8 mouse cellular contexts compared by ENCODE assay signal in the genomic region with DNA sequence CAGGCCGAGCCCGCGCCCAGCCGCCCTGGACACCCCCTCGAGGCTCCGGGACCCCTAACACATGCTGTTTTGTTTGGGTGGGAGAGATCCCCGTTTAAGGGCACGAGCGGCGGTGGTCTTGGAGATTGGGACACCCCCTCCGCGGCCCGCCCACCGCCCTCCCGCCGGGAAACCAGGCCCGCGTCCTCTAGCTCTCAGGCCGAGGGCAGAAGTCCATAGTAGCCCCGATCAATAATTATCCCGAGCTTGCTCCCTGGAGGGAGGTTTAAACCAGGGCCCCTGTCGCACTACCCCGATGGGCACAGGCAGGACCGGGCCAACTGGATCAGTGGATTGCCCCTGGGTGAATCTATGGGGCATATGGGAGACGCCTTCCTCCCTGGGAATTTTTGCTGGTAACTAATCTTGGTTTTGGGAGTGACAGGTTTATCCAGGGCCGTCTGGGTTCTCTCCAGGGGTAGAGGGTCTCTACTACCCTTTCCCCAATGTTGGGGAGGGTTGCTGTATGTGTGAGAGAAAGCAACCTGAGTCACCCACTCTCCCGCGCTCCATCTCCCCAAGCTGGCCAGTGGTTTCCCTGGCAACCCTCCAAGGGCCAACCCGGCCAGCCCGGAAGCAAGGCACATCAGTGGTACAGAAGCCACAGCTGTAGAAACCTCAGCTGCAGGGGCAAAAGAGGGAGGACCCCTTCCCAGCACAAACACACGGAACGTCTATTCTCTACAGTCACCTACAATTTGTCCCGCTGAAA. TPM values are rescaled to one million over a fixed set of nuclear protein-coding genes. Genes with fewer than 3 reads are reported as not detected.
DNase-seq lines count a peak whose midpoint lies in the region; ATAC-seq lines count a peak whose summit lies in the region.

No protein-coding gene starts in this region.

- H3K9ac ChIP-seq in forebrain, embryonic 14.5 days (ENCODE audit: low read length), result peak overlapping the region; percentile 87
- H3K9ac ChIP-seq in hindbrain, embryonic 11.5 days (ENCODE audit: low read depth, low read length), result peak overlapping the region; percentile 95
- peak overlapping the region; percentile 91 for H3K9ac ChIP-seq in midbrain, embryonic 13.5 days (replicated peaks)
- peak overlapping the region; percentile 97 for H3K9ac ChIP-seq in stomach, embryonic 15.5 days

- DNase-seq in frontal cortex, postnatal 36 days (ENCODE audit: low spot score in 2 of 2), result peak; percentile 18 to 35
- no peak for DNase-seq in frontal cortex, postnatal 14 days (ENCODE audit: low spot score in 2 of 2)
- peak; percentile 41 for DNase-seq in forebrain, embryonic 14.5 days (ENCODE audit: low spot score)
- DNase-seq in hindbrain, embryonic 11.5 days (ENCODE audit: low spot score), result peak; percentile 70
- peak; percentile 73 for DNase-seq in limb, embryonic 10.5 days (ENCODE audit: low spot score)

- peak; percentile 38 for ATAC-seq in forebrain, embryonic 14.5 days
- ATAC-seq in hindbrain, embryonic 11.5 days (ENCODE audit: low FRiP score), result peak; percentile 64
- peak; percentile 75 for ATAC-seq in midbrain, embryonic 13.5 days
- ATAC-seq in stomach, embryonic 15.5 days (ENCODE audit: insufficient read depth, low FRiP score, low read depth), result peak; percentile 33

- WGBS in forebrain, embryonic 14.5 days, result under 1% methylated on average over 33 of the region's 33 CpGs
- WGBS in hindbrain, embryonic 11.5 days, result 2% methylated on average over 24 of the region's 33 CpGs
- WGBS in limb, embryonic 10.5 days, result 2% methylated on average over 33 of the region's 33 CpGs
- under 1% methylated on average over 33 of the region's 33 CpGs for WGBS in midbrain, embryonic 13.5 days
- 2% methylated on average over 33 of the region's 33 CpGs for WGBS in stomach, embryonic 15.5 days

- no peaks in the 10 kb centered on the region for H3K9me3 ChIP-seq in forebrain, embryonic 14.5 days (replicated peaks; ENCODE audit: control insufficient read depth, low read length)
- no peaks in the 10 kb centered on the region for H3K9me3 ChIP-seq in hindbrain, embryonic 11.5 days (ENCODE audit: control insufficient read depth, low read length)
- no peaks in the 10 kb centered on the region for H3K9me3 ChIP-seq in limb, embryonic 10.5 days (replicated peaks)
- no peaks in the 10 kb centered on the region for H3K9me3 ChIP-seq in midbrain, embryonic 13.5 days
- no peaks in the 10 kb centered on the region for H3K9me3 ChIP-seq in stomach, embryonic 15.5 days

- H3K4me1 ChIP-seq in brown adipose tissue, adult 24 weeks (ENCODE audit: control insufficient read depth, insufficient read depth, insufficient read length, low read length), result peaks cover 5% of the 10 kb centered on the region; the same call in 1 of the 2 replicates
- peaks cover 8% of the 10 kb centered on the region; the same call in 1 of the 2 replicates for H3K4me1 ChIP-seq in forebrain, embryonic 14.5 days (ENCODE audit: control insufficient read depth, insufficient read depth, low read length)
- peaks cover 5% of the 10 kb centered on the region; the same call in 1 of the 2 replicates for H3K4me1 ChIP-seq in hindbrain, embryonic 11.5 days (replicated peaks; ENCODE audit: control insufficient read depth, insufficient read depth, low read length)
- H3K4me1 ChIP-seq in limb, embryonic 10.5 days, result peaks cover 28% of the 10 kb centered on the region
- H3K4me1 ChIP-seq in midbrain, embryonic 13.5 days (replicated peaks), result peaks cover 29% of the 10 kb centered on the region
- peaks cover 7% of the 10 kb centered on the region; the same call in 1 of the 2 replicates for H3K4me1 ChIP-seq in stomach, embryonic 15.5 days

- H3K4me3 ChIP-seq in brown adipose tissue, adult 24 weeks (ENCODE audit: insufficient read depth, low read depth, low read length), result peak overlapping the region; percentile 100
- peak overlapping the region; percentile 82 for H3K4me3 ChIP-seq in forebrain, embryonic 14.5 days (ENCODE audit: low read depth, low read length)
- peak overlapping the region; percentile 96 for H3K4me3 ChIP-seq in hindbrain, embryonic 11.5 days (ENCODE audit: low read depth, low read length)
- peak overlapping the region; percentile 83 for H3K4me3 ChIP-seq in limb, embryonic 10.5 days
- peak overlapping the region; percentile 78 for H3K4me3 ChIP-seq in midbrain, embryonic 13.5 days (replicated peaks)
- H3K4me3 ChIP-seq in stomach, embryonic 15.5 days (replicated peaks), result peak overlapping the region; percentile 95

- peak overlapping the region; percentile 88 for H3K4me2 ChIP-seq in forebrain, embryonic 14.5 days (ENCODE audit: low read length)
- peak overlapping the region; percentile 92 for H3K4me2 ChIP-seq in hindbrain, embryonic 11.5 days (replicated peaks; ENCODE audit: low read depth, low read length)
- H3K4me2 ChIP-seq in midbrain, embryonic 13.5 days (replicated peaks), result peak overlapping the region; percentile 76
- H3K4me2 ChIP-seq in stomach, embryonic 15.5 days, result peak overlapping the region; percentile 85

- H3K27ac ChIP-seq in brown adipose tissue, adult 24 weeks (replicated peaks; ENCODE audit: low read depth, low read length), result peak overlapping the region; percentile 88
- peak overlapping the region; percentile 65; the same call in 1 of the 2 replicates for H3K27ac ChIP-seq in forebrain, embryonic 14.5 days (ENCODE audit: low read depth, low read length)
- peak overlapping the region; percentile 60 for H3K27ac ChIP-seq in hindbrain, embryonic 11.5 days (ENCODE audit: low read depth, low read length)
- H3K27ac ChIP-seq in limb, embryonic 10.5 days, result peak overlapping the region; percentile 96
- H3K27ac ChIP-seq in midbrain, embryonic 13.5 days, result peak overlapping the region; percentile 83
- peak overlapping the region; percentile 91 for H3K27ac ChIP-seq in stomach, embryonic 15.5 days

- peaks cover 5% of the 10 kb centered on the region; the same call in 1 of the 2 replicates for H3K27me3 ChIP-seq in forebrain, embryonic 14.5 days (replicated peaks; ENCODE audit: control insufficient read depth, insufficient read depth, low read length)
- H3K27me3 ChIP-seq in hindbrain, embryonic 11.5 days (ENCODE audit: control insufficient read depth, insufficient read depth, low read length), result no peaks in the 10 kb centered on the region; the same call in 1 of the 2 replicates
- H3K27me3 ChIP-seq in limb, embryonic 10.5 days (ENCODE audit: low read depth, poor library complexity, severe bottlenecking), result peaks cover 55% of the 10 kb centered on the region
- peaks cover 29% of the 10 kb centered on the region for H3K27me3 ChIP-seq in midbrain, embryonic 13.5 days
- H3K27me3 ChIP-seq in stomach, embryonic 15.5 days (replicated peaks), result no peaks in the 10 kb centered on the region

- no peaks in the 10 kb centered on the region for H3K36me3 ChIP-seq in forebrain, embryonic 14.5 days (ENCODE audit: control insufficient read depth, insufficient read depth, low read length)
- no peaks in the 10 kb centered on the region for H3K36me3 ChIP-seq in hindbrain, embryonic 11.5 days (ENCODE audit: control insufficient read depth, insufficient read depth, low read length)
- no peaks in the 10 kb centered on the region for H3K36me3 ChIP-seq in limb, embryonic 10.5 days
- H3K36me3 ChIP-seq in midbrain, embryonic 13.5 days, result no peaks in the 10 kb centered on the region
- H3K36me3 ChIP-seq in stomach, embryonic 15.5 days, result no peaks in the 10 kb centered on the region

RNA-seq across cellular contexts. Expression of a gene that starts 0.4 kb away (rescaled TPM):
- 15.1 and 18.4 TPM in 2 replicates for polyA plus RNA-seq in brown adipose tissue, adult 24 weeks (2012; ENCODE audit: insufficient read depth, insufficient read length, missing spikeins)
- polyA plus RNA-seq in forebrain, embryonic 14.5 days (2014; fragmentation: Nextera tagmentation; extraction: Ambion mirVana), result 10.9 and 11.4 TPM in 2 replicates
- polyA plus RNA-seq in hindbrain, embryonic 11.5 days (2014; fragmentation: Nextera tagmentation; extraction: Ambion mirVana), result 13.4 and 14.8 TPM in 2 replicates
- 15.4 and 15.6 TPM in 2 replicates for polyA plus RNA-seq in limb, embryonic 10.5 days (2016; fragmentation: Nextera tagmentation; extraction: Ambion mirVana)
- 14.0 and 14.5 TPM in 2 replicates for polyA plus RNA-seq in midbrain, embryonic 13.5 days (2015; fragmentation: Nextera tagmentation; extraction: Ambion mirVana)
- polyA plus RNA-seq in stomach, embryonic 15.5 days (2015; fragmentation: Nextera tagmentation; extraction: Ambion mirVana), result 26.6 and 27.5 TPM in 2 replicates

RNA-seq across cellular contexts. Expression of a gene that starts 8.2 kb away (rescaled TPM):
- polyA plus RNA-seq in brown adipose tissue, adult 24 weeks (2012; ENCODE audit: insufficient read depth, insufficient read length, missing spikeins), result 18.9 and 34.2 TPM in 2 replicates
- 0.69 and 0.96 TPM in 2 replicates for polyA plus RNA-seq in forebrain, embryonic 14.5 days (2014; fragmentation: Nextera tagmentation; extraction: Ambion mirVana)
- 1.4 and 1.8 TPM in 2 replicates for polyA plus RNA-seq in hindbrain, embryonic 11.5 days (2014; fragmentation: Nextera tagmentation; extraction: Ambion mirVana)
- polyA plus RNA-seq in limb, embryonic 10.5 days (2016; fragmentation: Nextera tagmentation; extraction: Ambion mirVana), result 2.1 and 2.7 TPM in 2 replicates
- polyA plus RNA-seq in midbrain, embryonic 13.5 days (2015; fragmentation: Nextera tagmentation; extraction: Ambion mirVana), result 1.3 and 1.7 TPM in 2 replicates
- polyA plus RNA-seq in stomach, embryonic 15.5 days (2015; fragmentation: Nextera tagmentation; extraction: Ambion mirVana), result 8.5 and 9.5 TPM in 2 replicates

Comparison
In these comparisons a context has a peak if more than half of its experiments do, and no peak if none do; other contexts are left out.
1. DNase-seq: peak in frontal cortex, postnatal 36 days (2 of 2), forebrain, embryonic 14.5 days (single experiment), hindbrain, embryonic 11.5 days (single experiment) and limb, embryonic 10.5 days (single experiment); none in frontal cortex, postnatal 14 days (0 of 2).
2. Peak in every context shown above with its lines, with median percentiles within 50 percentile points of each other: H3K27ac ChIP-seq, H3K4me3 ChIP-seq, ATAC-seq, H3K4me2 ChIP-seq and H3K9ac ChIP-seq.